ENCODE assay signal across 23 mouse cellular contexts in genomic region chr10:75839092-75839491, GRCm38 (mm10). TPM values are rescaled to one million over a fixed set of nuclear protein-coding genes. Genes with fewer than 3 reads are reported as not detected.
"Had no signal": no experiment of that assay in that cellular context is flagged by ENCODE, and none has a peak within 500 bp of the region (broad histone marks: within the 10 kb centered on the region; RNA-seq: fewer than 3 reads in every experiment).

No protein-coding gene starts in this region.

- DNase-seq: gastrocnemius, adult 2 months; gastrocnemius, postnatal 10 days; gastrocnemius, postnatal 25 days; heart, adult 18-20 months; heart, postnatal 10 days; heart, postnatal 4 days; kidney, adult 18-20 months; kidney, adult 8-10 months; kidney, postnatal 10 days; kidney, postnatal 25 days; kidney, postnatal 4 days; layer of hippocampus, adult 9-11 months; layer of hippocampus, postnatal 36 days; left cerebral cortex, postnatal 4 days had no signal

RNA-seq across cellular contexts. Expression of gene Gstt4, which starts 16.7 kb away (rescaled TPM):
- total RNA-seq: gastrocnemius, adult 2 months; gastrocnemius, postnatal 10 days; gastrocnemius, postnatal 25 days; gastrocnemius, postnatal 4 days; granulocyte monocyte progenitor cell, adult 5-6 weeks; heart, adult 18-20 months; heart, adult 8-10 months; heart, postnatal 10 days; heart, postnatal 25 days; heart, postnatal 4 days; layer of hippocampus, adult 18-20 months; layer of hippocampus, postnatal 14 days; layer of hippocampus, postnatal 36 days; left cerebral cortex, adult 18-20 months; left cerebral cortex, adult 8-10 months; left cerebral cortex, postnatal 25 days; left cerebral cortex, postnatal 4 days had no signal

RNA-seq across cellular contexts. Expression of gene Gstt1, which starts 40.7 kb away (rescaled TPM):
- total RNA-seq: granulocyte monocyte progenitor cell, adult 5-6 weeks had no signal

RNA-seq across cellular contexts. Expression of gene Derl3, which starts 54.1 kb away (rescaled TPM):
- total RNA-seq: gastrocnemius, postnatal 25 days had no signal
